Mouse (Mus musculus): ENCODE data around the gene Tbca.

- TF ChIP-seq EP300 (IDR thresholded peaks at IDR 0.05; ENCODE audit: insufficient read depth, low read depth, low read length) (no peak), CTCF (IDR thresholded peaks at IDR 0.05; ENCODE audit: low read depth, low read length) (no peak)
Observed at GRCm38 (mm10) chr13:94862491-94863230, 74.0 kb downstream of the Tbca start.
